Mouse (Mus musculus): ENCODE measurements around the gene Eif2d. TPM values are rescaled to one million over a fixed set of nuclear protein-coding genes. Genes with fewer than 3 reads are reported as not detected.

Gene Eif2d
- 35.4 and 44.0 TPM in 2 replicates for polyA plus RNA-seq (2012; rRNA removed)

DNA sequence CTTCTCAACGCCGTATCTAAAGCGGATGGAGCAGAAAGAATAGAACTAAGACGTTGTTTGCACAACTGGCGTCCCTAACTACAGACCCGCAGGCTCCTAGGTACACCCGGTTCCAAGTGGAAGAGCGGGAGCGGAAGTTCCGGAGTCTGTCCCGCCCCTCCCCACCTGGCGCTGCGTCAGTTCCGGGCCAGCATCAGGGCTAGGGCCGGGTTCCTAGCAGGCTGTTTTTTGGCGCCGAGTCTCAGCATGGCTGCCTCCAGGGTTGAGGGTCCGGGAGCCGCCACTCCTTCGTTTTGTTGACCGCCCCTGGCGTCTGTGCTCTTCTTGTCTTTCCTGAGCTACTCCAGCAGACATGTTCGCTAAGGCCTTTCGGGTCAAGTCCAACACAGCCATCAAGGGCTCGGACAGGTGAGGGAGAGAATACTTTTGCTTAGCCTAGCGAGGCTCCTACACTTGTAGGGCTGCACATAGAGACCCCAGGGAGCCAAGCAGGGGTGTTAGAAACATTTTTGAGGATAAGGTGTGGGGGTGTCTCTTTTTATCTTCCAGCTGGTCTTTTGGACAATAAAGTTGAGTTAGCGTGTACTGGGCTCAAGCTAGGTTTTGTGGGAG lies at the start of gene Eif2d:
Gene Eif2d, plus strand, starts transcription at position 164 of the 612 bp plus-strand sequence.
- DNase-seq (ENCODE audit: low read depth) = no peak

DNA sequence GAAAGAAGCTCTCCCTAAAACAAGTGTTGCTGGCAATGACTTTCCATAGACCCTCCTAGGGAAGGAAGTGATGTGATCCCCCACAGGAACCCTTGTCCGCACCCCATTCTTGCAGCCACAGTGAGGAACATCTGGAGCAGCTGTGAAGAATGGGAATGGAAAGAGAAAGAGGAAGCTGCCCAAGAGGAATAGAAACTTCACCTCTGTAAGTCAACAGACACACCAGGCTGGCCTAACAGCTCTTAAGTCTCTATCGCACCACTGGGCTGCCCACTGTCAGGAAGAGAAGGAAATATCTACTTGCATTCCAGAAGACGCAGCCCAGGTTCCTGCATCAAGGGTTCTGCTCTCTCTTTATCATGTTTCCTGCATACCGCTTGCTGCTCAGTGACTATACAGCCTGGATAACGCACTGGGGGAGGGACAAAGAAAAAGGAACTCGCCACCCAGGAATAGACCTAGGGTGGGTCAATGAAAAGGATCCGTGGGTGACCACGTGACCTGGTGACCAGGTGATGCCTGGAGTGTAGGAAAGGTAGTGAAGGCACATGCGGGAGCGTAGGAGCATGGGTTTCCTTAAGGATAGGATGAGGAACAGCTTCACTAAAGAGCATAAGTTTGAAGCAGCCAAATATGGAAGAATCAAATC lies 49.1 kb upstream of the Eif2d start:
- no peak for DNase-seq (ENCODE audit: low read depth)

DNA sequence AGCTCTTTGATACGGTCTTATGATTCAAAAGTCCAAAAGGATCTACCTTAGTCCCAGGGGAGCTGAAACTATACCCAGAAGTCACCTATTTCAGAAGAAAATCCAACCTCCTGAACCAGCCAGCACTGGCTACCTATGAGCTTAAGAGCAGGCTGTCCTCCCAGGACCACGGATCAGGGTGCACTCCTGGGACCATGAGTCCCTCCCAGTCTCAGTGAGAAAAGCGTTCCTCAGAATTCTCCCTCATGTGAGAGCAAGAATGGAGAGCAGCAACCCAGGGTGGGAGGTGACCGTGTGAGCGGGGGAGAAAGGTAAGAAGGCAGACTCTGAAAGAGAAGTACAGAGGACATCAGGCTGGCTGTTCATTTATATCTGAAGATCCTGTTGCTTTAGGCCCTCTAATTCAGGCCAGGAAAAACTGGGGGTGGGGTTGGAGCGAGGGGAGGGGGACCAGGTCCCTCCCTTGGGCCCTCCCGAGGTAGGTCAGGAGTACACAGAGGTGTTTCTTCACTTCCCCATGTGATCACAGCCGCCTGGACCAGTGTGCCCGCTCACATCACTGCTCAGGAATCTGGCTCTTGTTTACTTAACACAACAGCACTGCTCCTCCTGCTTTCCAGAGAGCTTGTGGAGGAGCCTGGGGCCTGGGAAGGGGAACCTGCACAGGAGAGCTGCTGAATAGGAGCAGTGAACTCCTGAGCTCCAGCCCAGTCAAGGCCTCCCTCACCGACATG lies 45.2 kb upstream of the Eif2d start:
- no peak for DNase-seq (ENCODE audit: low read depth)

DNA sequence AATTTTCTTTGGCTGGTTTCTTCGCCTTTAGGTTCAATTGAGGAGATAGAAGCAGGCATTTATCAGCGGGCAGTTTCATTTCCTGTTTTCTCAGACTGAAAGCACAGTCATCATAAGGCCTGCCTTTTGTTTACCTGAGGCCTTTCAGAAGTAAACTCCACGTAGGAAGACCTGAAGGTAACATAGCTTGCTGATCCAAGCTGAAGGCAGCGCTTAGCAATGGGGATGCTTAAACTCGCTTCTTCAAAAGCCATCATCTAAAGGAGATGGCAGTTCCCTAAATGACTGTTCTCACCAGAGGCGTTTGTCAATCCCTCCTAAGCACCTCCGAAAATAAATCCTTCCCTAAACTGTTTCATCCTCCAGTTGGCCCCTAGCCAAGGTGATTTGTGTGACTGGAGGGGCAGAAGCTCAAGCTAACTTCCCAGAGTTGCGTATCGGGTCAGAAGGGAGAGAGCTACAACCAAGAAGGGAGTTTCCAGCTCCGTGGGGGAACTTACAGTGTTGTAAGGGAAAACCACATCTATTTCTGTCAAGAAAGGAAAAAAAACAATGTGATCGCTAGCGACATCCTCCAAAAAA lies 42.4 kb upstream of the Eif2d start:
- no peak for DNase-seq (ENCODE audit: low read depth)

DNA sequence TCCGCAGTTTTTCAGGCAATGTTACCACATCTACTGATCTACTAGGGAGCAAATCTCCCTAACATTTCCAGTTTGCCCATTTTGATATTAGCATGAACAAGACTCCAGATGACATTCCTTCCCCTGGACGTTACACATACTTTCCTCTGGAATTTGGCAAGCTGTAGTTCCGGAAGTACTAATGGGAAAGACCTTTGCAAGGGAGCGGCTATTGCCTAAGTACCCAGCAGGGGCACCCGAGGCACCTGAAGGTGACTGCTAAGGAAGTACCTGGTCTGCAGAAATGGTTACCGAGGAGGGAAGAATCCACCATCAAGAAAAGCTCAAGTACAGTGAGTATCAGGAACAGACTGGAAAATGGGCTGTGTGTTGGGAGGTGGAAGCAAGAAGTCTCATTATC lies 40.4 kb upstream of the Eif2d start:
- no peak for DNase-seq (ENCODE audit: low read depth)

DNA sequence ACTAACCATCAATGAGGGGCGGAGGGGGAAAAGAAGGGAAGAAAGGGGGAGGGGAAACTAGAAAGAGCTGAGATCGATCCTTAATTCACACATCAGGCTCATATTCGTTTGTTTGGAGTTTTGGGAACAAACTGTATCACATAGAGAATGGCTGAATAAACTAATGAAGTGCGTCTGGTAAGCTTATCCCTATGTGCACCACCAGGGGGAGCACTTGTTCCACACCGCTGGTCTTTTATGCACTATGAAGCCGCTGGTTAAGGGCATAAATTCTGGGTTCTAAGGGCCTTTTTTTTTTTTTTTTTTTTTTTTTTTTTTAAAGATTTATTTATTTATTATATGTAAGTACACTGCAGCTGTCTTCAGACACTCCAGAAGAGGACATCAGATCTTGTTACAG lies 37.0 kb upstream of the Eif2d start:
- DNase-seq (ENCODE audit: low read depth) = no peak

DNA sequence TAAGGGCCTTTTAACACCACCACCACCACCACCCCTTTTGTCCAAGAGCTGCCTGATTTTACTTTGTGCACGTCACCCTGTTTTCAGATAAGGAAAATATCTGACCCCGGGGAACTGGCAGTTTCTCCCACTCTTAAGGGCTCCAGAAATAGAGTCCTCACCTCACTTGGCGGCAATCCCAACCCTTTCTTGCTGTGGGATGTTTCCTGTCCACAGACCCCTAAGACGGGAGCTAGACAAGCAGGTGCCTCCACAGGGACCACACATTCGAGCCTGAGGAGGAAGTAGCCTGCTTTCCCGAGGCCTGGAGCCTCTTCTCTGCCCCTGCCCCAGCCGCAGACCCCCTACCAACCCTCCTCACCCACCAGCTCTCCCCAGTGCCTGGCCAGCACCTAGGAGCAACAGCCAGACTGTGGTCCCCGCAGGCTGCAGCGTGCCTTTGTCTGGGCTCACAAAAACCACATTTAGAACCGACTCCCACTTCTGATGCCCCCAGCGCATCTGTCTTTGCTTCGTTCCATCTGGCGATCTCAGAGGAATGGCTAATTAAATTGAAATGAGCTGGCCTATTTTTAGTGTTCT lies 36.5 kb upstream of the Eif2d start:
- no peak for DNase-seq (ENCODE audit: low read depth)

- DNase-seq (ENCODE audit: low read depth) = no peak
These were observed 34.5 kb upstream of the Eif2d start for GRCm38 (mm10) chr1:131118530-131118929.

GRCm38 (mm10) chr1:131119026-131119425 lies 34.0 kb upstream of the Eif2d start:
- no peak for DNase-seq (ENCODE audit: low read depth)

GRCm38 (mm10) chr1:131121987-131122386 lies 31.0 kb upstream of the Eif2d start:
- DNase-seq (ENCODE audit: low read depth) = no peak

- no peak for DNase-seq (ENCODE audit: low read depth)
These were observed 29.3 kb upstream of the Eif2d start for GRCm38 (mm10) chr1:131123522-131124265.

DNA sequence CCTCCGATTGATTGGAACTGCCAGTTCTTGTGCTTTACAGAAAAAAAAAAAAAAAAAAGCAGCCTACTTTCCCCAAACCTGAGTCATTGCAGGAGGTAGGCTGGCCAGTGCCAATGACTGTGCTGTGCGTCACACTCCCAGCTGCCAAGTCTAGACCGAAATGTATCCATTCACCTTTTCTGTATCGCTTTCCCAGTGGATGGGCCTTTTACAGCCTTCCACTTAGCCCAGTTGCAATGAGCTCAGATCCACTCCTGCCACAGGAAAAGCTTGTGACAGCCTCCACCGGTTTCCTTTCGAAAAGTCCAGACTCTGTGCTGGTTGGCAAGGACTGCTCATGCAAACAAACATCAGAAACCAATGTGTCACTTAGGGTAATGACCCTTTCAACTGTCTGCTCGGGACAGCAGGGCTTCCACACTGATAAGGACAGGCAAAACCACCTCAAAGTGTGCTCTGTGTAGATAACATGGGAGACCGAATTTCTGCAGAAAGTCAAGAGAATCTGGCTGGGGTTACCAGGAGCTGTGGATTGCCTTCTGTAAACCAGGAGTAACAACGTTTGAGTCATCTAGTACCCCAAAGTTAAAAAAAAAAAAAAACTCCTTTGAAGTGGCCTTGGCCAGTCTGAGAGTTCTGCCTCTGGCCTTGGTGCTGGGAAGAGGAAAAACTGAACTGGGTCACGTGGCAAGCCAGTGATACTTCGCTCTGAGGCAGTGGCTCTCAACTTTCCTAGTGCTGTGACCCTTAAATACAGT lies 26.8 kb upstream of the Eif2d start:
- DNase-seq (ENCODE audit: low read depth) = no peak

DNA sequence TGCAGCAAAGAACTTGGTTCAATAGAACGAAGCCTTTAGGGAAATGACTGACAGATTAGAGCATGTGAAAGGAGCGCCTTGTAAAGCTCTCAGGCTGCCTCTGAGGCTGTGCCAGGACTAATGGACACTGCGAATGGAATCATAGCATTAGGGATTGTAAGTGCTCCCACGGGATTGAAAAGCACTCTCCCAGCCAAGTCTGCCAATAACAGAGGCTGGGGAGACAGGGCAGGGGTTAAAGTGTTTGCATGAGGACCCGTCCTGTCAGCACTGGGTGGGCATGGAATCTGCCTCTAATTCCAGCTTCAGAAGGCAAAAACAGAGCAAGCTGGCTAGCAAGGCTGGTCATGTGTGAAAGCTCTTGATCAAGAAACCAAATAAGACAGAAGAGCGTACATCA lies 18.8 kb upstream of the Eif2d start:
- no peak for DNase-seq (ENCODE audit: low read depth)

GRCm38 (mm10) chr1:131134942-131135522 lies 17.9 kb upstream of the Eif2d start:
- no peak for DNase-seq (ENCODE audit: low read depth)

DNA sequence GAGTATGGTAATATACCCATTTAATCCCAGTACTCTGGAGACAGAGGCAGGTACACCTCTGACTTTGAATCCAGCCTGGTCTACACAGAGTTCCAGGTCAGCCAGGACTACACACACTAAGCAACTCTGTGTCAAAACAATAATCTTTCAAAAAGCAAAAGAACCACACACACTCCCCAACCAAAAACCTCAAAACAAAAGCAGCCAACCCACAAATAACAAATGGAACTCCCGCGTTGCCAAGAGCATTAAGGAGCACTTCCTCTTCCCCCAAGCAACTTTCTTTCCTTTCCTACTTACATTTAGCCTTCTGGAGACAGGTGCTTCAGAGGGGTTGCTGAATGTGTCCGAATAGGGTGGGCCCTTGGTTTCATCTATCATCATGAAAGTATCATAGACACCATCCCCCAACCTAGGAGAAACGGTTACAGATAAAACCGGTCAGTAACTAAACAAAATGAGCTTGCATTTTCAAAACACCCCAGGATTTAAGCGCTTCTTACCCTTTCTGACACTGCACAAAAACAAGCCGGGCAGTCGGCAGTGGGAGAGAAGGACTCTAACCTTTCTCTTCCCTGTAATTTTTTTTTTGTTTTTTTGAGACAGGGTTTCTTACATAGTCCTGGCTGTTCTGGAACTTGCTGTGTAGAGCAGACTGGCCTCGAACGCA lies 16.9 kb upstream of the Eif2d start:
- no peak for DNase-seq (ENCODE audit: low read depth)

DNA sequence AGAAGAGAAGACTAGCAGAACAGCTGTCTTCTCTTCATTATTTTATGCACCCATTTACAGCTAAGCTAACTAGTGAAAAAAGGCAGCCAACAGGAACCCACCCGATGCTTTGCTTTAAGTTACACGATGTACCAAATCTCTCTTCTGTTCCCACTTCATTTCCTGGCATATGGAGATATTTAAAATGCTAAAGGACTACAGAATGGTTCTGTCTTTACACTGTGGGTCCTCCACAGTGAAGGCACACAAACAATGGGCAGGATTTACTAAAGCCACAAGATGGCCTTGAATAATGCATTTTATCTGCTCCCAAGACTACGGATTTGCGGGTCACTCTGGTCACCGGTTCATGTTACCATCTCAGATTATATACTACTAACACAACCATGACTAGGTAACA lies 15.9 kb upstream of the Eif2d start:
- DNase-seq (ENCODE audit: low read depth) = no peak

- DNase-seq (ENCODE audit: low read depth) = no peak
These were observed 15.3 kb upstream of the Eif2d start for GRCm38 (mm10) chr1:131137717-131138118.

DNA sequence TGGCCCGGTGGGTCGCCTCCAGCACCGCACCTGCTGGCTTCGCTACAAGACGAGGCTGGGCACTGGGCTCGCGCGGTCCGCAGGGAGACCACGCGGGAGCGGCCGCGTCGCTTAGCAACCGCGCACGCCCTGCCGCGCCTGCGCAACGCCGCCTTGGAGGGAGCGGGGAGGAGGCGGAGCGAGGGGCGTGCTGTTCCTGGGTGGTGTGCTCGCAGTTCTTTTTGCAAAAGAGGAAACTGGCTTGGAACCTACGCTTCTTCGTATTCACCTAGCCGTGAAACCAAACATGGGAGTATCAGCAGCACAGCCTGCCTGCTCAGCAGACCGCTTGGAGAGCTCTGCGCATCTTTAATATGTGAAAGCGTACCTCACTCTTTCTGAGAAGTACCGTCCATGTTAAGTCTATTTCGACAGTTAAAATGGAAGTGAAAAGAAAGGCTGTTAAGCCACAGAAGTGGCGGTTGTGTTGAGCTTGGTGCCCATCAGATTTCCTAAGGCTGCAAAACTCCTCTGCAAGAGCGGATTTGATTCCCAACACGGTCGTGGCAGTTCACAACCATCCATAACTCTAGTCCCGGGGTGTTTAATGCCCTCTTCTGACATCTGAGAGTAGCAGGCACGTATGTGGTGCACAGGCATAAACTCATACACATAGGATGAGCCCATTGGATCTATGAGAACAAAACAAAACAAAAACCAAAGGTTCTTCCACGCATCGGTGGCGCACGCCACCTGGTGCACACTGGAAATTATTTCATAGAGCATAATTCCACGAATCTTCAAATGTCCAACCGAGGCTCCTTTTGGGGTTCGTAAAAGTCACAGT lies 14.6 kb upstream of the Eif2d start, which contains the start of gene Dyrk3:
Gene Dyrk3, minus strand, starts transcription at position 150 of the 826 bp plus-strand sequence.
- DNase-seq (ENCODE audit: low read depth) = no peak
